Mouse (Mus musculus) spleen, postnatal 0 days (tissue): ENCODE data around the gene Cnep1r1. TPM values are rescaled to one million over a fixed set of nuclear protein-coding genes. Genes with fewer than 3 reads are reported as not detected.

Experiments used
- polyA plus RNA-seq: library from polyadenylated mRNA; unstranded; fragments of >200 nt; fragmentation: Nextera tagmentation; extraction: Ambion mirVana; gene quantifications from 2 replicates; pipeline ENCODE4 v1.2.1, GENCODE M21; 2015

Gene Cnep1r1
- 35.2 and 37.2 TPM in 2 replicates for polyA plus RNA-seq

GRCm38 (mm10) chr8:88118456-88119036 lies at the start of gene Cnep1r1:
Gene Cnep1r1 (plus strand): TSS chr8:88118769.

GRCm38 (mm10) chr8:88137748-88138484 lies 19.3 kb downstream of the Cnep1r1 start, which contains the start of gene Heatr3:
Gene Heatr3 (plus strand): TSS chr8:88137855.

Other genes with a start within 250 kb of the Cnep1r1 start
- 2.6 and 3.7 TPM in 2 replicates for gene Zfp423, start 159.2 kb upstream of the Cnep1r1 start, polyA plus RNA-seq
- gene Heatr3, start 19.1 kb downstream of the Cnep1r1 start, polyA plus RNA-seq = 23.6 and 26.3 TPM in 2 replicates
- gene Tent4b, start 80.4 kb downstream of the Cnep1r1 start, polyA plus RNA-seq = 5.7 and 5.8 TPM in 2 replicates
- 32.8 and 34.7 TPM in 2 replicates for gene Adcy7, start 153.6 kb downstream of the Cnep1r1 start, polyA plus RNA-seq
- gene Brd7, start 243.4 kb downstream of the Cnep1r1 start, polyA plus RNA-seq = 58.0 and 58.3 TPM in 2 replicates